Mouse (Mus musculus): ENCODE results near the gene Tmem104. TPM values are rescaled to one million over a fixed set of nuclear protein-coding genes. Genes with fewer than 3 reads are reported as not detected.

Gene Tmem104
- polyA plus RNA-seq, 1 experiment from 2014 or later = 10.3 TPM

DNA sequence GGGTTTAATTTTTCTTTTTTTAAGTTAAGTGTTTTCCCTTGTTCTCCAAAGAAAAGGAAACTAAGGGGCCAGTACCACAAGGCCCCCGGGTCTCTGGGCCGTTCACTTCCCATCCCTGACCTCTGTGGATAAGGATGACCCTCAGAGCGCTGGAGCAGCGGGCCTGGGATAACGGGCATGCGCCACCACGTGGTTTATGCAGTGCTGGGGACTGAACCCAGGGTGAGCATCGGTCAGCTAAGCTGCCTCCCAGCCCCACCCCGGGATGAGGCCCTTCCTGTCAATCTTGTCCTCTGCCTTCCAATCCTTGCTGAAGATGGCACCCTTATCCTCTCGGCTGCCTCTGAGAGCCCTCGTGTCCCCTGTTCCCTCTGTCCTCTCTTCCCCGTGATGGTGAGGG, 40.4 kb downstream of the Tmem104 start:
- no peak for ATAC-seq (ENCODE audit: low FRiP score, low TSS enrichment)
- Histone ChIP-seq H3K36me3 (ENCODE audit: control insufficient read depth, insufficient read depth, low read length) (no peaks in the 10 kb centered on the region; the same call in 1 of the 2 replicates), H3K4me2 (replicated peaks; ENCODE audit: low read depth, low read length) (no peak overlapping the region), H3K9me3 (ENCODE audit: control insufficient read depth, low read length) (no peaks in the 10 kb centered on the region), H3K27me3 (ENCODE audit: control insufficient read depth, insufficient read depth, low read length) (peaks cover 11% of the 10 kb centered on the region), H3K27ac (ENCODE audit: low read depth, low read length) (no peak overlapping the region), H3K9ac (ENCODE audit: low read depth, low read length) (no peak overlapping the region), H3K4me3 (ENCODE audit: low read length) (no peak overlapping the region), H3K4me1 (ENCODE audit: control insufficient read depth, insufficient read depth, low read length) (peaks cover 12% of the 10 kb centered on the region)
- WGBS = 33% methylated on average over 12 of the region's 12 CpGs

DNA sequence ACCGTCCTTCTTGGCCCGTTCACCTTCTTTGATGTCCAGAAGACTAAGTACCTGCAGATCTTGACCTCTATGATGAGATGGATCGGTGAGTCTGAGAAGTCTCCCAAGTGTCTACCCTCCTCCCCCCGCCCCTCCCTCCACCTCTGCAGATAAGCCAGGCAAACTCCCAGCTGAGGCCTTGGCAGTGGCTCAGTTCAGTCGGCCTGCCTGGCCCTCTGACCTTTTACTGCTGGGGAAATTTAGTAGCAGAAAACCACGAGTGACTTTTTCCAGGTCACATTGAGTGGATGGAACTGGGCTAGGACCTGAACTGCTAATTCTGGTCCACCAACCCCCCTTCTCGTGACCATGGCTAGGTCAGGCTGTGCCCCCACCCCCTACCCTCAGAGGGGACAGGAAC, 41.1 kb downstream of the Tmem104 start:
- ATAC-seq (ENCODE audit: low FRiP score, low TSS enrichment) = no peak
- no peak overlapping the region for H3K4me3 ChIP-seq (ENCODE audit: low read length)

DNA sequence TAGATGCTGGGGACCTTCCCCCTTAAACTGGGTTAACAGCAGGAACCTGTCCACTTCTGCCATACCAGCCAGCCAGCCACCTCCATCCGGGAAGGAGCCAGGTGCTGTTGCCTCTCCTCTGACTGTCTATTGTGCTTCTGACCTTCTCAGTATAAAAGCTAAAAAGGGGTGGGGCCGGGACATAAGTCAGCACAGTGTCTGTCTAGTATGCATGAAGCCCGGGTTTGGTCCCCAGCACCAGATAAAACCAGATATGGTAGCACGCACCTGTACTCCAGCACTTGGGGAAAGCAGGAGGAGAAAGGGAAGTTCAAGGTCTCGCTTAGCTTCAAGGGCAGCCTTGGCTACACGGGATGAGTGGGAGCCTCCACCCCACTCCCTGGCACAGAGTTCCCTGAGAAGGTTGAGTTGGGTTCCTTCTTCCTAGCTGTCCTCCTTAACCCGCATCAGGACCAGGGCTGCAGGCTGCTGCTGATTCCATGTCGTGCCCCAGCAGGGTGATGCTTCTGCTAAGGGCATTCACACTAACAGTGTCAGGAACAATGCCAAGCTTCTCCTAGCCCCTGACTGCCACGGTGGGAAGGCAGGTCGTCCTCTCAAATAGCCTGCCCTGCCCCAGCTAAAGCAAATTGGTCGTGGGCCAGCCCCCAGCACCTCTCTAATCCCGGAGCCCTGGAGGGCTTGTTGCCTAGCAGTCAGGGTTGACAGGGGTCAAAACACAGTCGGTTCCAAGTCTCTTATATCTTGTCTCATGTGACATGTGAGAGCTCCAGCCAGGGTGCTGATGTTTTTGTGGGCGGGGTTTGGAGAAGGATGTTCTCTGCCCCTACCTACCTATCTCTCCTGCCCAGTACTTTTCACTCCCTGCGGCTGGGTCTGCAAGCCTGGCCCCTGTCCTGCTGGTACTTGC, 42.0 kb downstream of the Tmem104 start:
- H3K36me3 ChIP-seq (ENCODE audit: control insufficient read depth, insufficient read depth, low read length) = no peaks in the 10 kb centered on the region; the same call in 1 of the 2 replicates
- H3K27me3 ChIP-seq (ENCODE audit: control insufficient read depth, insufficient read depth, low read length) = peaks cover 15% of the 10 kb centered on the region; the same call in 1 of the 2 replicates
- ATAC-seq (ENCODE audit: low FRiP score, low TSS enrichment) = no peak
- H3K4me2 ChIP-seq (replicated peaks; ENCODE audit: low read depth, low read length) = no peak overlapping the region
- 49% methylated on average over 15 of the region's 15 CpGs for WGBS
- no peak overlapping the region for H3K9ac ChIP-seq (ENCODE audit: low read depth, low read length)
- H3K4me3 ChIP-seq (ENCODE audit: low read length) = no peak overlapping the region
- no peak overlapping the region for H3K27ac ChIP-seq (ENCODE audit: low read depth, low read length)
- peaks cover 13% of the 10 kb centered on the region for H3K4me1 ChIP-seq (ENCODE audit: control insufficient read depth, insufficient read depth, low read length)
- H3K9me3 ChIP-seq (ENCODE audit: control insufficient read depth, low read length) = no peaks in the 10 kb centered on the region

More for the DNA sequence above, 41.1 kb downstream of the Tmem104 start:
- Histone ChIP-seq H3K27ac (ENCODE audit: low read depth, low read length) (no peak overlapping the region), H3K4me1 (ENCODE audit: control insufficient read depth, insufficient read depth, low read length) (peaks cover 11% of the 10 kb centered on the region), H3K4me2 (replicated peaks; ENCODE audit: low read depth, low read length) (no peak overlapping the region), H3K27me3 (ENCODE audit: control insufficient read depth, insufficient read depth, low read length) (peaks cover 16% of the 10 kb centered on the region; the same call in 1 of the 2 replicates), H3K9me3 (ENCODE audit: control insufficient read depth, low read length) (no peaks in the 10 kb centered on the region), H3K9ac (ENCODE audit: low read depth, low read length) (no peak overlapping the region), H3K36me3 (ENCODE audit: control insufficient read depth, insufficient read depth, low read length) (no peaks in the 10 kb centered on the region; the same call in 1 of the 2 replicates)
- WGBS = 45% methylated on average over 7 of the region's 7 CpGs

DNA sequence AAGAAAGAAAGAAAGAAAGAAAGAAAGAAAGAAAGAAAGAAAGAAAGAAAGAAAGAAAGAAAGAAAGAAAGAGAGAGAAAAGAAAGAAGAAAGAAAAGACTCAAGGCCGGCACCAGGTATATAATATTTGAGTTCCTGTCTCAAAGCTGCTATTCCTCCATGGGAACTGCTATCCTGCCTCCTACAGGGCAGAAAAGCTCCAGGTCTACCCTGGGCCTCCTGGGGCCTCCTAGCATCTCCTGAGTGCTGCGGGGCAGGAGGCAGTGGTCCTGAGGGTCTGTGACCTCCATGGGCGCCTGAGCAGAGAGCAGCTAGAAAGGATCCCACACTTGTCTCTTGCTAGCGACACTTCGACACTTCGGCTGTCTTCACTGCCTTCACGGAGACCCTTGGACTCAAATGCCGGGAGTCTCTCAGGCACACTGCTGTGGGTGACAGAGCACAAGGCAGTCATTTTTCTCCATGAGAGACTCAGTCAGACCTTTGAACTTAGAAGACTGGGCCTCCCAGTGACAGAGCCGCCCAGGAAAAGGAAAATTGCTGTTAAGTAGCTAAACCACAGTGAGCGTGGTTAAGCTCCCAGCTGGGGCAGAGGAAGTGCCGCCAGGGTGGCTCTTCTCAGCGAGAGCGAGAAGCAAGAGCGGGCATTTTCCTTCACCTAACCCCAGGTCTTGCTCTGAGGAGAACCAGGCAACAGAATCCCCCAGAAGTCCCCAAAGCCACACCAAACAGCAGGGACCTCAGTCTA, 44.1 kb downstream of the Tmem104 start:
- WGBS = 41% methylated on average over 14 of the region's 14 CpGs
- Histone ChIP-seq H3K27me3 (ENCODE audit: control insufficient read depth, insufficient read depth, low read length) (peaks cover 18% of the 10 kb centered on the region; the same call in 1 of the 2 replicates), H3K4me1 (ENCODE audit: control insufficient read depth, insufficient read depth, low read length) (peaks cover 21% of the 10 kb centered on the region), H3K4me3 (ENCODE audit: low read length) (no peak overlapping the region), H3K9me3 (ENCODE audit: control insufficient read depth, low read length) (no peaks in the 10 kb centered on the region), H3K4me2 (replicated peaks; ENCODE audit: low read depth, low read length) (no peak overlapping the region), H3K9ac (ENCODE audit: low read depth, low read length) (no peak overlapping the region), H3K27ac (ENCODE audit: low read depth, low read length) (peak overlapping the region; percentile 3; the same call in 1 of the 2 replicates), H3K36me3 (ENCODE audit: control insufficient read depth, insufficient read depth, low read length) (no peaks in the 10 kb centered on the region; the same call in 1 of the 2 replicates)
- no peak for ATAC-seq (ENCODE audit: low FRiP score, low TSS enrichment)

DNA sequence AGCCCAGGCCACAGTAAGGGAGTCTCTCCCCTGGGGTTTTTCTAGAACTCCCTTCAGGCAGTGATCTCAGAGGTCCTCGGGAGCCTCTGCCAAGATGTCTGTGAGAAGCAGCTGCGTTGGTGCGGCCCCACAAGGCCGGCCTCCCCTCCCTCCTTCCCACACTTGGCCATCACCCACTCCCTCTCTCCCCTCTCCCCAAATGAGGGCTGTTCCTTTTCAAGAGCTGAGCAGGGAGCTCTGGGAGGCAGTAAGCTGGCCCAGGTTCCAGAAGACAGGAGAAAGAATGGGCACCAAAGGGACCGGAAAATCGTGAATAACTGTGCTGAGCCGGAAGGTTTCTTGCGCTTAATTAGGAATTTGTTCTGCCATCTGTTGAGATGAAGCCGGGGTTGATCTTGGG, 44.6 kb downstream of the Tmem104 start:
- no peak overlapping the region for H3K9ac ChIP-seq (ENCODE audit: low read depth, low read length)
- peak overlapping the region; percentile 3; the same call in 1 of the 2 replicates for H3K27ac ChIP-seq (ENCODE audit: low read depth, low read length)
- no peak overlapping the region for H3K4me2 ChIP-seq (replicated peaks; ENCODE audit: low read depth, low read length)
- no peaks in the 10 kb centered on the region; the same call in 1 of the 2 replicates for H3K36me3 ChIP-seq (ENCODE audit: control insufficient read depth, insufficient read depth, low read length)
- 64% methylated on average over 9 of the region's 9 CpGs for WGBS
- peaks cover 27% of the 10 kb centered on the region for H3K4me1 ChIP-seq (ENCODE audit: control insufficient read depth, insufficient read depth, low read length)
- no peak for ATAC-seq (ENCODE audit: low FRiP score, low TSS enrichment)
- no peaks in the 10 kb centered on the region for H3K9me3 ChIP-seq (ENCODE audit: control insufficient read depth, low read length)
- H3K4me3 ChIP-seq (ENCODE audit: low read length) = no peak overlapping the region
- H3K27me3 ChIP-seq (ENCODE audit: control insufficient read depth, insufficient read depth, low read length) = peaks cover 18% of the 10 kb centered on the region; the same call in 1 of the 2 replicates

DNA sequence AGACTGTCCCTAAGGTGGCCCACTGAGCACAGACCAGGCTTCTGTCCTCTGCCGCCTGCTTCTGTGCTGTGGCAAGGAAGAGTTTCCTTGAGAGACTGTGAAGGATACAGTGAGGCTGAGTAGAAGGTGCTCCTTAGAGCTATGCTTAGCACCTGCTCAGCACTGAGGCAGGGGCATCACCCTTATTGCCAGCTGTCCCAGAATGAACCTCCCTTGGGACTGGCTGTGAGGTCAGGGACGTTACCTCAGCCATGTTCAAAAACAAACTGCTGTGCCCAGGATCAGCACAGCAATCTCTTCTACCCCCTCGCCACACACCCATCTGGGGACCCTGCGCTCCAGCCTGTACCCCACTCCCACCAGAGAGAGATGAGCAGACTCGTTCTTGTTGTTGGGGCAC, 45.6 kb downstream of the Tmem104 start:
- ATAC-seq (ENCODE audit: low FRiP score, low TSS enrichment) = no peak
- Histone ChIP-seq H3K9me3 (ENCODE audit: control insufficient read depth, low read length) (no peaks in the 10 kb centered on the region), H3K9ac (ENCODE audit: low read depth, low read length) (no peak overlapping the region), H3K27ac (ENCODE audit: low read depth, low read length) (no peak overlapping the region), H3K4me1 (ENCODE audit: control insufficient read depth, insufficient read depth, low read length) (peaks cover 23% of the 10 kb centered on the region), H3K36me3 (ENCODE audit: control insufficient read depth, insufficient read depth, low read length) (no peaks in the 10 kb centered on the region; the same call in 1 of the 2 replicates), H3K27me3 (ENCODE audit: control insufficient read depth, insufficient read depth, low read length) (peaks cover 18% of the 10 kb centered on the region; the same call in 1 of the 2 replicates), H3K4me2 (replicated peaks; ENCODE audit: low read depth, low read length) (no peak overlapping the region), H3K4me3 (ENCODE audit: low read length) (no peak overlapping the region)
- 85% methylated on average over 5 of the region's 5 CpGs for WGBS

DNA sequence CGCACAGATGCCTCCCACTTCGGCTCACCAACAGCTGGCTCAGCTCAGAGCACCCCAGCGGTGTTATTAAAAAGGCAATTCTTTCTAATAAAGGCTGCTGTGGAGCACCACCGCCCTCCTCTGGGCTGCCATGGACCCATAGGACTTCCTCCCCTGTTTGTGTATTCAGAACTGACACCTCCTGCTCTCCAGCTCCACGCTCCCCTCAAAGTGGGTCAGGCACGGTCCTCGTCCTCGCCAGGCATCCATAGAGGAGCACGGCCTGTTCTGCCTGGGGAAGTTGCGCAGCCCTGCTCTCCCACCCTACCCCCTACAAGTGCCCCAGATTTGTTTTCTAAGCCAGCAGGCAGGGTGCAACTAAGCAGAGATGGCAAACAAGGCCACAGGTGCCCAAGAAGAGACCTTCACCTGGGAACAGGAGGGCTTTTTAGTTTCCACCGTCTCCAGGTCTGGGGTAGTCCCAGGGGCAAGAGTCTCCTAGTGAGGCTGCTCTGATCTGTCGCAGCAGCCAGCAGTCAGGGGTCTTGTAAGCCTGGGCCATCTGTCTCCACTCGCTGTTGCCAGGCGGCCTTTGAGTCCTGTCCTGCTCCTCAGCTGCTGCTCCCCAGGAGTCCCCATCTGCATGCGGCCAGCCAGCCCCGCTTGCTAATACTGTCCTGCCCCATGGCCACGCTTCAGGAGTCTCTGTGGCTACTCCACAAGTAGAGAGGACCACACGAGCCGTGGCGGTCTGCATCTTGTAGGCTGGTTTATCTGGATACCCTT, 46.4 kb downstream of the Tmem104 start:
- H3K4me1 ChIP-seq (ENCODE audit: control insufficient read depth, insufficient read depth, low read length) = peaks cover 28% of the 10 kb centered on the region
- no peak overlapping the region for H3K9ac ChIP-seq (ENCODE audit: low read depth, low read length)
- WGBS = 66% methylated on average over 20 of the region's 20 CpGs
- no peaks in the 10 kb centered on the region; the same call in 1 of the 2 replicates for H3K36me3 ChIP-seq (ENCODE audit: control insufficient read depth, insufficient read depth, low read length)
- no peaks in the 10 kb centered on the region for H3K9me3 ChIP-seq (ENCODE audit: control insufficient read depth, low read length)
- H3K27ac ChIP-seq (ENCODE audit: low read depth, low read length) = no peak overlapping the region
- ATAC-seq (ENCODE audit: low FRiP score, low TSS enrichment) = no peak
- H3K4me3 ChIP-seq (ENCODE audit: low read length) = no peak overlapping the region
- H3K27me3 ChIP-seq (ENCODE audit: control insufficient read depth, insufficient read depth, low read length) = peaks cover 18% of the 10 kb centered on the region; the same call in 1 of the 2 replicates
- H3K4me2 ChIP-seq (replicated peaks; ENCODE audit: low read depth, low read length) = no peak overlapping the region

DNA sequence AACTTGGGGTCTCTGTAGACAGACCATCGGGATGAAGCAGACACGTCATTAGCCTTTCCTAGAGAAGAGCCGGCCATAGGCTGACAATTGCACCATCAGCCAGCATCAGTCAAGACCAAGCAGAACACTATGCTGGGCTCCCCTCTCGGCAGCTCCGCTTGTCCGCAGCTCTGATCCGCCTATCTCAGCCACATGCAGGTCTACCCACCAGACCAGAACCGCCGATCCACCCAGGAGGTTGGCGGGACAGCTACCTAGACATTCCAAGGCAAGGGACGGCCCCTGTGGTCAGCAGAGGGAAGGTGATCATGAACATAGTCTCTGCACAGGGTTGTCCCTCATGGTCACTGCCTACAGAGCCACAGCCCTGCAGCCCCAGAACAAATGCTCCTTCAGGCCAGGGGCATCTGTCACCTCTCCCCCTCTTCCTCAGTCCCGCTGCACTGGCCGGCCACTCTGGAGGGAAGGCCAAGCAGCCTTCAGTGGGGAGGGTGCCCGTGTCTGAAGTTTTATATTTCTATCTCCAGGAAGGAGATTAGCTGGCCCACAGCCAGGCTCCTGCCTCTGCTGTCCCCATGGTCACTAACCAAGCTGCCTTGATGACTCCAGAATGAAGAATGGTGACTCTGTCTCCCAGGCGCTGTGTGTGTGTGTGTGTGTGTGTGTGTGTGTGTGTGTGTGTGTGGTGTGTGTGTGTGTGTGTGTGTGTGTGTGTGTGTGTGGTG, 47.2 kb downstream of the Tmem104 start:
- Histone ChIP-seq H3K4me1 (ENCODE audit: control insufficient read depth, insufficient read depth, low read length) (peaks cover 28% of the 10 kb centered on the region), H3K36me3 (ENCODE audit: control insufficient read depth, insufficient read depth, low read length) (no peaks in the 10 kb centered on the region; the same call in 1 of the 2 replicates), H3K27me3 (ENCODE audit: control insufficient read depth, insufficient read depth, low read length) (peaks cover 18% of the 10 kb centered on the region; the same call in 1 of the 2 replicates), H3K4me3 (ENCODE audit: low read length) (no peak overlapping the region), H3K9me3 (ENCODE audit: control insufficient read depth, low read length) (no peaks in the 10 kb centered on the region), H3K9ac (ENCODE audit: low read depth, low read length) (no peak overlapping the region), H3K4me2 (replicated peaks; ENCODE audit: low read depth, low read length) (no peak overlapping the region), H3K27ac (ENCODE audit: low read depth, low read length) (no peak overlapping the region)
- no peak for ATAC-seq (ENCODE audit: low FRiP score, low TSS enrichment)
- 59% methylated on average over 15 of the region's 15 CpGs for WGBS
